Mouse (Mus musculus) midbrain, embryonic 14.5 days (tissue): ENCODE data around the gene Ust. TPM values are rescaled to one million over a fixed set of nuclear protein-coding genes. Genes with fewer than 3 reads are reported as not detected.

Source experiments
- ATAC-seq: fragments of 200-750 bp; cut with Nextera tagmentation; 2 replicates; pipeline ENCODE4 v1.8.0; 2017; ENCODE audit warnings: moderate number of reproducible peaks, moderate library complexity; ENCODE audit not compliant: low FRiP score, low TSS enrichment
- DNase-seq: peaks from one replicate; pipeline ENCODE4 v3.0.0-alpha.2; 2015
- H3K27ac ChIP-seq: fragments of 300-500 bp; sonication (generic); replicated peaks from 2 replicates; pipeline ENCODE4 v1.5.1; 2014; ENCODE audit warnings: mild to moderate bottlenecking, low read depth, low read length, moderate library complexity
- H3K27me3 ChIP-seq: fragments of 300-500 bp; sonication (generic); 2 replicates; pipeline ENCODE4 v1.6.1; 2014; ENCODE audit warnings: low read length, control low read depth, mixed read lengths; ENCODE audit not compliant: control insufficient read depth, insufficient read depth
- H3K36me3 ChIP-seq: fragments of 300-500 bp; sonication (generic); 2 replicates; pipeline ENCODE4 v1.6.1; 2014; ENCODE audit warnings: low read length, control low read depth; ENCODE audit not compliant: control insufficient read depth, insufficient read depth
- H3K4me1 ChIP-seq: fragments of 300-500 bp; sonication (generic); 2 replicates; pipeline ENCODE4 v1.6.1; 2014; ENCODE audit warnings: mild to moderate bottlenecking, antibody characterized with exemption, low read length, control low read depth; ENCODE audit not compliant: control insufficient read depth, insufficient read depth
- H3K4me2 ChIP-seq: fragments of 300-500 bp; sonication (generic); 2 replicates; pipeline ENCODE4 v1.6.1; 2014; ENCODE audit warnings: mild to moderate bottlenecking, low read length, moderate library complexity
- H3K4me3 ChIP-seq: fragments of 300-500 bp; sonication (generic); replicated peaks from 2 replicates; pipeline ENCODE4 v1.5.1; 2014; ENCODE audit warnings: low read depth, low read length
- H3K9ac ChIP-seq: fragments of 300-500 bp; sonication (generic); replicated peaks from 2 replicates; pipeline ENCODE4 v1.6.1; 2014; ENCODE audit warnings: mild to moderate bottlenecking, low read length, moderate library complexity
- H3K9me3 ChIP-seq: fragments of 300-500 bp; sonication (generic); 2 replicates; pipeline ENCODE4 v1.6.1; 2016; ENCODE audit warnings: low read length, control low read depth, mixed read lengths; ENCODE audit not compliant: control insufficient read depth
- WGBS: fragments of 180-500 bp; shearing (Covaris S2); extraction: QIAGEN DNeasy Blood & Tissue Kit; methylation state at CpG from one replicate; pipeline ENCODE4 v1.1.7; 2014; 5-methylcytosine and 5-hydroxymethylcytosine counted together
- polyA plus RNA-seq: library from polyadenylated mRNA; unstranded; fragments of >200 nt; fragmentation: Nextera tagmentation; extraction: Ambion mirVana; gene quantifications from 2 replicates; pipeline ENCODE4 v1.2.1, GENCODE M21; 2014

The Ust gene
- polyA plus RNA-seq, 1 experiment from 2014 or later, result 3.4 TPM

DNA sequence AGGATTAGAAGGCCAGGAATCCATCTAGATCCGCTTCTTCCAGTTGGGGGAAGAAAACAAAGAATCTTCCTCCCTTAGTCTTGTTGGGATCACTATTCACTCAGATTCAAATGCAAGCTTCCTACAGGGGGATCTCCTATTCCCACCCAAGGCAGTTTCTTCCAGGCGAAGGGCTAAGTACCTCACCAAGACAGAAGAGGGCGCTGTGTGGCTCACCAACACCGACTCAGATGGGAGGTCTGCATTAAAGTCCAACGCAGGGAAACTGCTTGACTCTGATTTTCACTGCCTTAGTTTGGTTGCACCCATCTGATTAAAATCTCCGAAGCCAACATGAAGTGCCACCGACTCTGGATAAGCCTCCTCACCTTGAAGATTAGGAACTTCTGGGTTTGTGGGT is 10.5 kb upstream of the Ust start:
- no peaks in the 10 kb centered on the region for H3K4me1 ChIP-seq
- ATAC-seq (no peak), DNase-seq (no peak)
- H3K9ac ChIP-seq, result no peak overlapping the region
- H3K27me3 ChIP-seq, result no peaks in the 10 kb centered on the region
- 34% methylated on average over 7 of the region's 7 CpGs for WGBS
- no peak overlapping the region for H3K4me2 ChIP-seq
- H3K9me3 ChIP-seq, result no peaks in the 10 kb centered on the region
- H3K27ac ChIP-seq, result no peak overlapping the region
- no peak overlapping the region for H3K4me3 ChIP-seq
- H3K36me3 ChIP-seq, result no peaks in the 10 kb centered on the region

DNA sequence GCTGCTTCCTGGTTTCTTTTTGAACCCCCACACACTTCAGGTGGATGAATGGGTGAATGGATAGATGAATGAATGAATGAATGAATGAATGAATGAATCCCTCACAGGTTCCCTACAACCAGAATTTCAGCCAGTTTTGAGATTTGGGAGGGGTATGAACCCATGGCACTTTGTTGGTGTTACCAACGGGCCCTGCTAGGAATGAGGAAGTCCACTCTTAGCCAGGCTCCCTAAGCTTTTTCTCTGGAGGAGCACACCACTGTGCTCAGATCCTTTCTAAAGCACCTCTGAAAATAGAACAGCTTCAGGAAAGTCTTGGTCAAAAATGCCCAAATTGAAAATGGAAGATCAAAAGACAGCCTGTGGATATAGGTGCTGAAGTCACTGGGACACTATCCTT is 6.7 kb upstream of the Ust start:
- H3K9ac ChIP-seq, result no peak overlapping the region
- no peaks in the 10 kb centered on the region for H3K27me3 ChIP-seq
- 94% methylated on average over 1 of the region's 1 CpGs for WGBS
- H3K4me2 ChIP-seq, result no peak overlapping the region
- no peaks in the 10 kb centered on the region for H3K36me3 ChIP-seq
- DNase-seq, result no peak
- H3K4me3 ChIP-seq, result no peak overlapping the region
- H3K27ac ChIP-seq, result no peak overlapping the region
- no peaks in the 10 kb centered on the region for H3K4me1 ChIP-seq
- H3K9me3 ChIP-seq, result no peaks in the 10 kb centered on the region
- no peak for ATAC-seq

DNA sequence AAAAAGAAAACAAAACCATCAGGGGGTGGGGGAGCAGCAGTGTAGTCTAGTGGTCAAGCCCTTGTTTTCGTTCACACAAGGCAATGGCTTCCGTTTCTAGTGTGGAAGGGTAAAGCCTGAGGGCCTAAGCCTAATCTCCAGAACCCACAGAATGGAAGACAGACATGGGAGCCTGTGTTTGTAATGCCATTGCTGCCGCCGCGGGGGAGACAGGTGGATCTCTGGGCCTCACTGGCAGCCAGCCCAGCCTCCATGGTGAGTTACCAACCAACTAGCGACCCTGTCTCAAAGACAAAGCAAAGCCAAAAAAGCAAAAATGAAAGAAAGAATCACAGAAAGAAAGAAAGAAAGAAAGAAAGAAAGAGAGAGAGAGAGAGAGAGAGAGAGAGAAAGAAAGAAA is 2.9 kb upstream of the Ust start:
- peak; percentile 38 for DNase-seq
- 0 out of 2 replicates have a peak, but pooled peaks cover 8% of the 10 kb centered on the region for H3K4me1 ChIP-seq
- no peaks in the 10 kb centered on the region for H3K9me3 ChIP-seq
- H3K27me3 ChIP-seq, result peaks cover 12% of the 10 kb centered on the region; the same call in 1 of the 2 replicates
- H3K9ac ChIP-seq, result no peak overlapping the region
- WGBS, result 59% methylated on average over 6 of the region's 6 CpGs
- no peaks in the 10 kb centered on the region for H3K36me3 ChIP-seq
- no peak overlapping the region for H3K4me3 ChIP-seq
- no peak overlapping the region for H3K27ac ChIP-seq
- H3K4me2 ChIP-seq, result no peak overlapping the region
- ATAC-seq, result no peak

DNA sequence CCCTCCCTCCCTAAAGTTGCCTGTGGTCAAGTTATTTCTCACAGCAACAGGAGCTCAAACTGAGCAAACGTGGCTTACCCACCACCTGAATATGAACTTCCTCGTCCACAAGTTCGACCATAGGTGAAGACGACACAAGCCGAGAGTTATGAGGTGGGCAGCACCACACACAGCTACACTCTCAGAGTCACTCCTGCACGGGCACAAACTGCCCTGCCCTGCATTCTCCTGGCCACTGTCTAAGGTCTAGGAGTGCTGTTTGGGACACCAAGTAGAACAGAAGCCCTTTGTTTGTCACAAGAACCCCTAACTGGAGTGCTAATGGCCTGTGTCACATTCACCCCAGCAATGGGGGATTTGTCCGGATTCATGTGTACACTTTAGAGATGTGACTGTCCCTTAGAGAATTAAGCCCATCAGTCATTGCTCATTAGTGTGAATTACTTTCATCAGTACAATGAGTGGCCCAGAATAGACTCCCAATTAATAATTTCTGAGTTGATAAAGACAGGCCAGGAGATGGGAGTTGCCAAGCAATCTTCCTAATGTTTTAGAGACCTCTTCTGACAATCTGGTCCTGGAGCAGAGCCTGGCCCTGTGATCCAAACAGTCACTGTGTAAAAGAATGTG is 2.3 kb upstream of the Ust start:
- peaks cover 12% of the 10 kb centered on the region; the same call in 1 of the 2 replicates for H3K27me3 ChIP-seq
- H3K36me3 ChIP-seq, result no peaks in the 10 kb centered on the region
- DNase-seq (no peak), ATAC-seq (no peak)
- no peaks in the 10 kb centered on the region for H3K9me3 ChIP-seq
- 0 out of 2 replicates have a peak, but pooled peaks cover 8% of the 10 kb centered on the region for H3K4me1 ChIP-seq
- H3K9ac ChIP-seq, result no peak overlapping the region
- H3K27ac ChIP-seq, result no peak overlapping the region
- no peak overlapping the region for H3K4me3 ChIP-seq
- WGBS, result 82% methylated on average over 7 of the region's 7 CpGs
- H3K4me2 ChIP-seq, result no peak overlapping the region

DNA sequence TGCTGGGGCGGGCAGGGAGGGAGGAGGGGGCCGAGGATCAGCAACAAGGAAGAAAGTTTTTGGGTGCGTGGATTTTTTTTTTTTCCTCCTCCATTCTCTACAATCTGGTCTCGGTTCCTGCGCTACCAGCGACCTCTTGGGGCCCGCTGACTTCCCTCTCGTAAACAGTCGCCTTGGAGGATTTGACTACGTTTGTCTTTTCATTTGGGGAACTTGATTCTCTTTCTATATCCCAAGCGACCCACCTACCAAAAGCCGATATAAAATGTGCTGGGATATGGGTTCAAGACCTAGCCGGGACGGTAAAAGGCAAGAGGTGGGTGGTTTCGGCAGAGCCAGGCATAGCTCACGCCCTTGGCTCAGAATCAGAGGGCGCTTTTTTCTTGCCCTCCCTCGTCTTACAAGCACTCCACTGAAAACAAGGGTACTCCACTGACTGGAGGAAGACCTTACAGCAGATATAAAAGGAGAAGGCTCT is 428 bp upstream of the Ust start:
- H3K27ac ChIP-seq, result no peak overlapping the region
- WGBS, result 2% methylated on average over 18 of the region's 18 CpGs
- DNase-seq, result no peak

DNA sequence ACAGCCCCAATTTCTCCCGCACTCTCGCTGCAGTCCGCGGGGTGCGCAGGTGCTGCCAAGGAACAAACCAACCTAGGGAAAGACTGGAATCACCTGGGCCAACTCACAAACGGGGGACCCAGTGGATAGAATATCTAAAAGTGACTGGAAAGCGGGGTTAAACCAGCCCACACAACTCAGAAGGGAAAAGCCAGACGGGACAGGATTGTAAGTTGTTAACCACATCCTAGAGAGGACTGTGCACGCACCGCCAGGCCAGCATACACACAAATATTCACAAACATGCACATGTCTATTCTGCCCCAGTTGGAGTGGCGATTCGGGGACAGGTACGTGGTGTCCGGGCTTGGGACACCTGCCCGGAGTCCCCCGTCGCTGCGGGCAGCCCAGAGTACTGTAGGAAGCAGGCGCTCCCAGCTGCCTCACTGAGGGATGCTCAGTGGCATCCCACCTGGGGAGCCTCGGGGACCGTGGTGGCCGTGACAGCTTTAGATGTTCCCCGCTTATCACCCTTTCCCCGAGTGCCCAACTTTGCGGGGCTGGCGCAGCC is 959 bp downstream of the Ust start:
- Histone ChIP-seq H3K9me3 (no peaks in the 10 kb centered on the region), H3K27me3 (peaks cover 12% of the 10 kb centered on the region; the same call in 1 of the 2 replicates), H3K4me1 (0 out of 2 replicates have a peak, but pooled peaks cover 8% of the 10 kb centered on the region), H3K4me3 (peak overlapping the region; percentile 85), H3K27ac (no peak overlapping the region), H3K36me3 (no peaks in the 10 kb centered on the region), H3K9ac (peak overlapping the region; percentile 76), H3K4me2 (peak overlapping the region; percentile 94)
- ATAC-seq (peak; percentile 42; the same call in 1 of the 2 replicates), DNase-seq (peak; percentile 21)
- WGBS, result 1% methylated on average over 26 of the region's 26 CpGs

More for the DNA sequence above, 428 bp upstream of the Ust start:
- Histone ChIP-seq H3K36me3 (no peaks in the 10 kb centered on the region), H3K4me2 (peak overlapping the region; percentile 94), H3K4me1 (0 out of 2 replicates have a peak, but pooled peaks cover 8% of the 10 kb centered on the region), H3K9ac (peak overlapping the region; percentile 76), H3K4me3 (peak overlapping the region; percentile 85), H3K9me3 (no peaks in the 10 kb centered on the region), H3K27me3 (peaks cover 12% of the 10 kb centered on the region; the same call in 1 of the 2 replicates)
- ATAC-seq, result no peak

DNA sequence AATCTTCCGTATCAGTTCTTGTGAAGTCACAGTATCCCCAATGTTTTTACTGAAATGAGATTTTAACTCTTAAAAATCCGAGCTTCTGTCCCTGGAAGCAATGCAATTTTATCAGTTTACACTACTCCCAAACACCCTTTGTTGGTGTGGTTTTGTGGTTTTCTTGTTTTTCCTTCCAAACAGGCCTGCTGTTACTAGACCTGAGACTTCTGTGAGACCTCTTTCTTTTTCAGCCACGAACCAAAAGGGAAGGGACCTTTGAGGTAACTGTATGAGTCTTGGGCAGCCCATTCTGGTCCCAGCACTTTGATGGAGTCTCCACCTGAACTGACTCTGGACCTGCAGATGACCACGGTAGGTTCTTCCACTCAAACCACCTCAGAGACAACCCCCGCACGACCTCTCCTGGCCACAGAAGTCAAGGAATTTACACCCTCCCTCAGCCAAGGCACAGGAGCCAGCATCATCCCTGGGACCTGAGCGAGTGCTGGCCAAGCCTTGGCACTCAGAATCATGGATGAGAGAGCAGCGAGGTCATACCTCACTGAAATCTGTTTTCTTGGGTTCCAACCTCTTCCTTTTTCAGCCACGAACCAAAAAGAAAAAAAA is 1.6 kb downstream of the Ust start:
- WGBS, result 23% methylated on average over 9 of the region's 9 CpGs
- peak overlapping the region; percentile 85 for H3K4me3 ChIP-seq
- H3K4me2 ChIP-seq, result peak overlapping the region; percentile 94
- peak overlapping the region; percentile 76; the same call in 1 of the 2 replicates for H3K9ac ChIP-seq
- H3K36me3 ChIP-seq, result no peaks in the 10 kb centered on the region
- H3K27me3 ChIP-seq, result peaks cover 12% of the 10 kb centered on the region; the same call in 1 of the 2 replicates
- no peaks in the 10 kb centered on the region for H3K9me3 ChIP-seq
- DNase-seq (no peak), ATAC-seq (no peak)
- H3K27ac ChIP-seq, result no peak overlapping the region
- 0 out of 2 replicates have a peak, but pooled peaks cover 8% of the 10 kb centered on the region for H3K4me1 ChIP-seq

DNA sequence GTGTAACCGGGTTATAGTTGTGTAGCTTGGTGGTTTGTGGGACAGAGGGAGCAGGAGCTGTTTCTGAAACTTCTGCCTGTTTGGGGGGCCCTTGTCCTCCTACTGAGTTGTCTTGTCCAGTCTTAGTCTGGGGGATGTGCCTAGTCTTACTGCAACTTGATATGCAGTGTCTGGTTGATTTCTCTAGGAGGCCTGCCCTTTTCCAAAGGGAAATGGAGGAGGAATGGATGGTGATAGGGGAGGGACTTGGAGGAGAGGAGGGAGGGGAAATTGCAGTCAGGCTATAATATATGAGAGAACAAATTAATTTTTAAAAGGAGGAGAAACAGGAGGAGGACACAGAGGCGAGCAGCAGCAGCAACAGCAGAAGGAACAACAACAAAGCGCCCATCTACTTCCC is 4.9 kb downstream of the Ust start:
- Histone ChIP-seq H3K9ac (no peak overlapping the region), H3K4me1 (0 out of 2 replicates have a peak, but pooled peaks cover 8% of the 10 kb centered on the region), H3K4me2 (no peak overlapping the region), H3K9me3 (no peaks in the 10 kb centered on the region), H3K27me3 (peaks cover 12% of the 10 kb centered on the region; the same call in 1 of the 2 replicates), H3K36me3 (no peaks in the 10 kb centered on the region), H3K4me3 (no peak overlapping the region), H3K27ac (no peak overlapping the region)
- WGBS, result 86% methylated on average over 3 of the region's 3 CpGs
- no peak for DNase-seq
- no peak for ATAC-seq
